Mouse (Mus musculus): ENCODE results near the gene Tacc2.

DNA sequence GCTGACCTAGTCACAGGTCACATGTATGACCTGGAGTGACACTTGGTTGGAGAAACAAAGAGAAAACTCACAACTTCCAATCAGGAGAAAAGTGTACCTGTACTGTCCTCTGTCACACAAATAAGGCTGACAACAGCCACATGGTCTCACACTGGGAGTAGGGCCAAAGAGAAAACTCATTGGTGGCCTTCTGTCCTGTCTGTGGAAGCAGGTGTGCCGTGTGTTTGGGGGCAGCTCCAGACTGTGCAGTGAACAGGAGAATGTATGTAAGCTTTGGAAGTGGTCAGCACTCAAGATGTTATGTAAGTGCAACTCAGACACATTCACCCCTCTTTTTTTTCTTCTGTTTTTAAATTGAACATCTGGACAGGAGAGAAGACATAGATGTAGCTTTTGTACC lies 124.1 kb downstream of the Tacc2 start:
- TF ChIP-seq CTCF (IDR thresholded peaks at IDR 0.05) (no peak), EP300 (IDR thresholded peaks at IDR 0.05) (no peak)
